Mouse (Mus musculus) spleen, postnatal 36 days (tissue): ENCODE data around the gene Ap2m1.

Experiments
- DNase-seq, 2 experiments: peaks; one replicate each; pipeline ENCODE4 v3.0.0; 2022; ENCODE audit warnings: low spot score in 2 of 2, mixed read lengths in 1 of 2

The Ap2m1 gene

DNA sequence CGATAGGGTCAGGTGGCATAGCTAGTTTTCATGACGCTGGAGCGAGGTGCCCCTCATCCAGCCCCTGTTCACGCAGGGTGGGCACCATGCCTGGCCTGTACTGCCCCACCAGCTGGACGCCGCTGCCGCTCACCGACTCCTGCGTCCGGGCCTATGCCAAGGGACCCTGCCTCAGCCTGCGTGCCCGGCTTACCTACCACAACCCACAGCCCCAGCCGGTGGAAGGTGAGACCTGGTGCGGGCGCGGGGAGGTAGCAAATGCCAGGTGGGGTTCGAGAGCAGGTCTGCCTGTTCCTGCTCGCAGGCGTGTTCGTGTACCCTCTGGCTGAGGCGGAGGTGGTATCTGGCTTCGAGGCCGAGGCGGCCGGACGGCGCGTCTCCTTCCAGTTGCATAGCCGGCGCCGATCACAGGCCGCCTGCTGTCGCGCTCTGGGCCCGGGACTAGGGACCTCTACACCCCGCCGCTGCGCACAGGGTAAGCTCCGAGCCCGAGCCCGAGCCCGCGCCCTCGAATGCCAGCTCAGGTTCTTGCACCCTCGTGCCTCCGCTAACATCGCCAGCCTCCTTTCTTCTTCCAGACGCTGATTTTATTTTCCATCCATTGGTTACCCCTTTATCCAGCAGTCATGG is 55.9 kb downstream of the Ap2m1 start:
- DNase-seq: no peak
